Mouse (Mus musculus): ENCODE results near the gene Cep63.

DNA sequence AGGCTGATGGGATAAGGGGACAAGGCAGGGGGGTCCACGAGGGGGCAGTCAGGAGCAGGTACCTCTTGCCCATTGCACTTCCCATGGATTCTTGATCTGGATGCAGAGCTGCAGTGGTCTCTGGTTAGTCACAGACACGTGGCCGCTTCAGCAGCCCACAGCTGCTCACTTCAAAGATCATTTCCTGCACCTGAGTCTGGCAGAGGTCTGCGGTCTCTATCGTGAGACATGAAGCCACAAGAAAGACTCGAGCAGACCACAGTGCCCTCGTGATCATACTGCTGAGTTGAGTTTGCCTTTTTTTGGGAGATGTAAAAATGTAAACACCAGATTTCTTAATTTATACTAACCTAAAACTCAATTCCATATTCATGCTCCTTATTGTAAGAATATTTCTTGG, 86.6 kb downstream of the Cep63 start:
- TF ChIP-seq POLR2A (IDR thresholded peaks at IDR 0.05; ENCODE audit: low read depth, low read length) (no peak), CTCF (IDR thresholded peaks at IDR 0.05; ENCODE audit: extremely low read depth, insufficient read depth, insufficient read length, insufficient replicate concordance) (no peak)

Measured in spleen, adult 2 months (tissue).